ENCODE assay signal across 17 mouse cellular contexts in the genomic region with DNA sequence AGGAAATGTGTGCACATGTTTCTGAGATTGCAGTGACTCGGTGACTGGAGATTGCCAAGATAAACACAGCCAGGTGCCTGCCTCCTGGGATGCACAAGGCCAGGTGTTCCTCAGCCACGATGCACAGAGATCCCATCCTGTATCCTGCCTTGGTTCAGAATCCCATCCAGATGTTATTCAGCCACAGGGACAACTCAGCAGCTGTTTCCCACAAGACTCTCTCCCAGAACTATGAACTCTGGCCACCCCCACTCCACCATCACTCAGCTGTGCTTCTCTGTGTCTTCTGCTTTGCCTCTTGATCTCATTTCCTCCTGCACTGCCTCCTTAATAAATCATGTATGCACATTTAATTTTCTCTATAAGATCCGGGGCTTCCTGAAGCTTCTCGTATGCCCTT. TPM values are rescaled to one million over a fixed set of nuclear protein-coding genes. Genes with fewer than 3 reads are reported as not detected.
DNase-seq lines count a peak whose midpoint lies in the region; ATAC-seq and TF ChIP-seq lines count a peak whose summit lies in the region.
"Had no signal": no experiment of that assay in that cellular context is flagged by ENCODE, and none has a peak within 500 bp of the region (broad histone marks: within the 10 kb centered on the region; RNA-seq: fewer than 3 reads in every experiment).

No protein-coding gene starts in this region.

- WGBS in kidney, embryonic 14.5 days = 27% methylated on average over 4 of the region's 4 CpGs
- 47% methylated on average over 4 of the region's 4 CpGs for whole genome bisulfite sequencing in midbrain, embryonic 13.5 days
- 86% methylated on average over 4 of the region's 4 CpGs for WGBS in midbrain, embryonic 10.5 days
- WGBS in stomach, postnatal 0 days = 36% methylated on average over 4 of the region's 4 CpGs

- peak; percentile 71; the same call in 1 of the 2 replicates for ATAC-seq in kidney, embryonic 14.5 days (ENCODE audit: low FRiP score, low TSS enrichment)
- peak; percentile 66 for ATAC-seq in midbrain, embryonic 13.5 days
- no peak for ATAC-seq in stomach, postnatal 0 days (ENCODE audit: low FRiP score, low TSS enrichment)
- ATAC-seq: CD4-positive, CD25-positive, alpha-beta regulatory T cell, adult 4 months had no signal

- H3K27me3 ChIP-seq in kidney, embryonic 14.5 days (ENCODE audit: control insufficient read depth, insufficient read depth, low read length) = no peaks in the 10 kb centered on the region
- no peaks in the 10 kb centered on the region for H3K27me3 ChIP-seq in midbrain, embryonic 13.5 days
- no peaks in the 10 kb centered on the region for H3K27me3 ChIP-seq in midbrain, embryonic 10.5 days (ENCODE audit: low read depth, poor library complexity, severe bottlenecking)
- no peaks in the 10 kb centered on the region for H3K27me3 ChIP-seq in stomach, postnatal 0 days (ENCODE audit: control insufficient read depth, insufficient read depth, low read length)
- H3K27me3 ChIP-seq: embryonic facial prominence, embryonic 13.5 days had no signal

- DNase-seq in kidney, adult 9 months = no peak
- no peak for DNase-seq in midbrain, embryonic 10.5 days (ENCODE audit: low spot score)
- DNase-seq in forelimb bud, embryonic 11.5 days (ENCODE audit: low read depth, low spot score) = peak; percentile 32
- no peak for DNase-seq in stomach, postnatal 0 days (ENCODE audit: low spot score)
- no peak for DNase-seq in adrenal gland, postnatal 10 days
- DNase-seq: adrenal gland, postnatal 14 days; cerebellum, adult 9-11 months; heart, postnatal 4 days; left cerebral cortex, postnatal 4 days; lung, postnatal 36 days; right cerebral cortex, postnatal 4 days; thymus, adult 18-20 months had no signal

- TF ChIP-seq CTCF in stomach, postnatal 0 days (IDR thresholded peaks at IDR 0.05; ENCODE audit: low read depth) = no peak

- no peak overlapping the region for H3K4me3 ChIP-seq in kidney, embryonic 14.5 days (ENCODE audit: low read length)
- H3K4me3 ChIP-seq in midbrain, embryonic 13.5 days (replicated peaks) = no peak overlapping the region
- no peak overlapping the region for H3K4me3 ChIP-seq in midbrain, embryonic 10.5 days
- no peak overlapping the region for H3K4me3 ChIP-seq in stomach, postnatal 0 days (ENCODE audit: low read depth, low read length)
- H3K4me3 ChIP-seq: embryonic facial prominence, embryonic 13.5 days; heart, embryonic 12.5 days had no signal

- no peaks in the 10 kb centered on the region for H3K36me3 ChIP-seq in kidney, embryonic 14.5 days (ENCODE audit: control insufficient read depth, insufficient read depth, low read length)
- H3K36me3 ChIP-seq in midbrain, embryonic 13.5 days = no peaks in the 10 kb centered on the region
- no peaks in the 10 kb centered on the region for H3K36me3 ChIP-seq in midbrain, embryonic 10.5 days
- H3K36me3 ChIP-seq in stomach, postnatal 0 days (ENCODE audit: control insufficient read depth, insufficient read depth, low read length) = no peaks in the 10 kb centered on the region
- H3K36me3 ChIP-seq: embryonic facial prominence, embryonic 13.5 days; heart, embryonic 12.5 days had no signal

- H3K27ac ChIP-seq in kidney, embryonic 14.5 days (ENCODE audit: low read depth, low read length) = no peak overlapping the region
- no peak overlapping the region for H3K27ac ChIP-seq in midbrain, embryonic 13.5 days
- no peak overlapping the region for H3K27ac ChIP-seq in midbrain, embryonic 10.5 days (replicated peaks)
- H3K27ac ChIP-seq in stomach, postnatal 0 days (replicated peaks) = no peak overlapping the region
- H3K27ac ChIP-seq: embryonic facial prominence, embryonic 13.5 days had no signal

- no peaks in the 10 kb centered on the region for H3K4me1 ChIP-seq in kidney, embryonic 14.5 days (ENCODE audit: control insufficient read depth, insufficient read depth, low read length)
- peaks cover 11% of the 10 kb centered on the region; the same call in 1 of the 2 replicates for H3K4me1 ChIP-seq in midbrain, embryonic 13.5 days (replicated peaks)
- H3K4me1 ChIP-seq in midbrain, embryonic 10.5 days = no peaks in the 10 kb centered on the region
- no peaks in the 10 kb centered on the region for H3K4me1 ChIP-seq in stomach, postnatal 0 days (replicated peaks; ENCODE audit: control insufficient read depth, insufficient read depth)
- H3K4me1 ChIP-seq: heart, embryonic 12.5 days had no signal

- H3K9ac ChIP-seq in kidney, embryonic 14.5 days (ENCODE audit: low read depth, low read length) = no peak overlapping the region
- H3K9ac ChIP-seq in midbrain, embryonic 13.5 days (replicated peaks) = no peak overlapping the region
- no peak overlapping the region for H3K9ac ChIP-seq in stomach, postnatal 0 days (ENCODE audit: low read length)
- H3K9ac ChIP-seq: embryonic facial prominence, embryonic 13.5 days; heart, embryonic 12.5 days had no signal

- TF ChIP-seq EP300 in stomach, postnatal 0 days (optimal IDR thresholded peaks at IDR 0.05) = no peak

- H3K4me2 ChIP-seq in kidney, embryonic 14.5 days (replicated peaks; ENCODE audit: low read depth, low read length) = no peak overlapping the region
- H3K4me2 ChIP-seq in midbrain, embryonic 13.5 days (replicated peaks) = no peak overlapping the region
- no peak overlapping the region for H3K4me2 ChIP-seq in stomach, postnatal 0 days (replicated peaks; ENCODE audit: low read depth)
- H3K4me2 ChIP-seq: embryonic facial prominence, embryonic 13.5 days; heart, embryonic 12.5 days had no signal

- no peaks in the 10 kb centered on the region for H3K9me3 ChIP-seq in kidney, embryonic 14.5 days (ENCODE audit: control insufficient read depth, low read length)
- H3K9me3 ChIP-seq in midbrain, embryonic 13.5 days = no peaks in the 10 kb centered on the region
- no peaks in the 10 kb centered on the region for H3K9me3 ChIP-seq in midbrain, embryonic 10.5 days (replicated peaks)
- no peaks in the 10 kb centered on the region for H3K9me3 ChIP-seq in stomach, postnatal 0 days (ENCODE audit: control insufficient read depth, low read length)
- H3K9me3 ChIP-seq: embryonic facial prominence, embryonic 13.5 days; heart, embryonic 12.5 days had no signal

RNA-seq across cellular contexts. Expression of gene Esd, which starts 35.3 kb away (rescaled TPM):
- polyA plus RNA-seq in kidney, embryonic 14.5 days (2014; fragmentation: Nextera tagmentation; extraction: Ambion mirVana) = 433 and 467 TPM in 2 replicates
- polyA plus RNA-seq in midbrain, embryonic 13.5 days (2015; fragmentation: Nextera tagmentation; extraction: Ambion mirVana) = 250 and 253 TPM in 2 replicates
- polyA plus RNA-seq in midbrain, embryonic 10.5 days (2016; fragmentation: Nextera tagmentation; extraction: Ambion mirVana) = 350 and 355 TPM in 2 replicates
- polyA plus RNA-seq in stomach, postnatal 0 days (2015; fragmentation: Nextera tagmentation; extraction: Ambion mirVana) = 364 and 367 TPM in 2 replicates
- 100 to 1,000 TPM; 187 to 209 TPM for total RNA-seq in adrenal gland, postnatal 10 days (2021)

RNA-seq across cellular contexts. Expression of gene Htr2a, which starts 56.1 kb away (rescaled TPM):
- polyA plus RNA-seq in kidney, embryonic 14.5 days (2014; fragmentation: Nextera tagmentation; extraction: Ambion mirVana) = 0.33 and 0.60 TPM in 2 replicates
- polyA plus RNA-seq in midbrain, embryonic 13.5 days (2015; fragmentation: Nextera tagmentation; extraction: Ambion mirVana) = 1.2 and 1.3 TPM in 2 replicates
- 0.20 and 0.42 TPM in 2 replicates for polyA plus RNA-seq in midbrain, embryonic 10.5 days (2016; fragmentation: Nextera tagmentation; extraction: Ambion mirVana)
- polyA plus RNA-seq in stomach, postnatal 0 days (2015; fragmentation: Nextera tagmentation; extraction: Ambion mirVana) = 0.13 and 0.16 TPM in 2 replicates
- under 1 TPM; 0.27 to 0.30 TPM for total RNA-seq in adrenal gland, postnatal 10 days (2021)
- polyA plus RNA-seq: CD4-positive, CD25-positive, alpha-beta regulatory T cell, adult 4 months had no signal
